Mouse (Mus musculus): ENCODE measurements around the gene Clec16a. TPM values are rescaled to one million over a fixed set of nuclear protein-coding genes. Genes with fewer than 3 reads are reported as not detected.
A peak's percentile ranks its signal among the peaks of the same experiment; 100 is the strongest.

The Clec16a gene
- polyA plus RNA-seq, 1 experiment from 2014 or later, result 32.5 TPM

DNA sequence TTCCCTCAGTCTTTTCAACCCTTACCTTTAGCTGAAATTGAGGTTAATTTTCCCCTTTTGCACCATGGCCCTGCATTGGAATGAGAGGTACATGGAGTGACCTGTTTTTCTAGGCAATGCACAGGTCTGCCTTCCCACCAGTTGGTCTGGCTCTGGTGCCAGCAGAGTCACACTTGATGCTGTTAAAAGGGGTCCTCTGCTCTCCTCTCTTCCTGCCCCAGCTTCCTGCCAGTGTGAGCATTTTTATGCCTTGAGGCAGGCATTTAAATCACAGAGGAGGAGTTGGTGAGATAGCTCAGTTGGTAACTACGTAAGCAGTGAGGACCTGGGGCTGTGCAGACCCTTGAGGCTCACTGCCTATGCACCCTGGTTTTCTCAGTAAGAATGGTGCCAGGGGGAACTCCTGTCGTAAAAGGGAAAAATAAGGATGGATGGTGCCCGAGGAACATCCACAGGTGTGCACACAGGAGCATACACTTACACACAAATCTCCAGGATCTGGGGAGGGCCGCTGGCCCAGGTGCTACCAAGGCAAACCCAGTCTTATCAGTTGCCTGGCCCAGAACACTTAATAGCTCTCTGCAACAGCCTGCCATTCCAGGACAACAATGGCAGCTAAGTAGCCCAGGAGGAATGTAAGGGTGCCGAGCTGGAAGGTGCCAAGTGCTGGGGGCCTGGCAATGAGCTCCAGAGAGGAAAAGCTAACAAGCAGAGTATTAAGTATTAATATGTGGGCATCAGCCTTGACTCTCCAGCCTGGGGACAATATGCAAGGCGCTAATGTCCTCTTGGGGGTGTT lies 152.9 kb downstream of the Clec16a start:
- peaks cover 12 to 20% of the 10 kb centered on the region in 2 experiments for H3K4me1 ChIP-seq (ENCODE audit: control insufficient read depth in 2 of 2, insufficient read depth in 2 of 2, low read length in 2 of 2)
- no peaks in the 10 kb centered on the region for H3K36me3 ChIP-seq (ENCODE audit: control insufficient read depth, insufficient read depth, low read length)
- WGBS, result 62% methylated on average over 6 of the region's 6 CpGs
- no peak overlapping the region for H3K4me3 ChIP-seq (ENCODE audit: control insufficient read depth in 1 of 2, insufficient read depth in 1 of 2, low read depth in 1 of 2, low read length in 2 of 2)
- H3K27ac ChIP-seq (replicated peaks in 1 of 2; ENCODE audit: control insufficient read depth in 1 of 2, insufficient read depth in 1 of 2, low read depth in 2 of 2, low read length in 2 of 2), result no peak overlapping the region; a peak in 1 of 4 replicates
- H3K9ac ChIP-seq (ENCODE audit: low read length), result no peak overlapping the region
- no peaks in the 10 kb centered on the region for H3K9me3 ChIP-seq (ENCODE audit: control insufficient read depth, low read length)
- ATAC-seq (ENCODE audit: insufficient number of reproducible peaks, insufficient read depth, low FRiP score, low read depth), result 0 out of 2 replicates have a peak, but pooled peaks have one; percentile 10
- H3K27me3 ChIP-seq (ENCODE audit: control insufficient read depth, insufficient read depth, low read length), result no peaks in the 10 kb centered on the region
- no peak overlapping the region for H3K4me2 ChIP-seq (ENCODE audit: low read length)

DNA sequence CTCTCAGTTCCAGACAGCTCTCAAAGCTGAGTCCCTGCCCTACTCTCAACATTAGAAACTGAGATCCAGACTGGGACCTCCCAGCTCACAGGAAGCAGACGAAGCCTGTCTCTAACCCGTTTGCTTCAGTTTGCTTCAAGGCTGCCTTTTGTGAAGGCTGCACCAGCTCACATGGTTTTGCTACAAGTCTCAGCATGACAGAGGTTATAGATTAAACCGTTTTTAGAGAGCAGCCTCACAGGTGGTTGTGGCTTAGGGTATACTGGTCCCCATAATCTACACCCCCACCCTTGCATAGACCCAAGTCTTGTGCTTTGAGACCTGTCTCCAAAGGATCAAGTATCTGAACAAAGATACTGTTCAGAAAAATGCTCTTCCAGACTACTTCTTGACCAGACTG lies 154.2 kb downstream of the Clec16a start:
- H3K4me3 ChIP-seq (ENCODE audit: control insufficient read depth in 1 of 2, insufficient read depth in 1 of 2, low read depth in 1 of 2, low read length in 2 of 2), result no peak overlapping the region
- H3K36me3 ChIP-seq (ENCODE audit: control insufficient read depth, insufficient read depth, low read length), result no peaks in the 10 kb centered on the region
- H3K4me2 ChIP-seq (ENCODE audit: low read length), result no peak overlapping the region
- H3K27ac ChIP-seq (replicated peaks in 1 of 2; ENCODE audit: control insufficient read depth in 1 of 2, insufficient read depth in 1 of 2, low read depth in 2 of 2, low read length in 2 of 2), result no peak overlapping the region
- WGBS, result 79% methylated on average over 3 of the region's 3 CpGs
- H3K9ac ChIP-seq (ENCODE audit: low read length), result no peak overlapping the region
- no peaks in the 10 kb centered on the region for H3K27me3 ChIP-seq (ENCODE audit: control insufficient read depth, insufficient read depth, low read length)
- peaks cover 16 to 25% of the 10 kb centered on the region in 2 experiments for H3K4me1 ChIP-seq (ENCODE audit: control insufficient read depth in 2 of 2, insufficient read depth in 2 of 2, low read length in 2 of 2)
- H3K9me3 ChIP-seq (ENCODE audit: control insufficient read depth, low read length), result no peaks in the 10 kb centered on the region
- no peak for ATAC-seq (ENCODE audit: insufficient number of reproducible peaks, insufficient read depth, low FRiP score, low read depth)

DNA sequence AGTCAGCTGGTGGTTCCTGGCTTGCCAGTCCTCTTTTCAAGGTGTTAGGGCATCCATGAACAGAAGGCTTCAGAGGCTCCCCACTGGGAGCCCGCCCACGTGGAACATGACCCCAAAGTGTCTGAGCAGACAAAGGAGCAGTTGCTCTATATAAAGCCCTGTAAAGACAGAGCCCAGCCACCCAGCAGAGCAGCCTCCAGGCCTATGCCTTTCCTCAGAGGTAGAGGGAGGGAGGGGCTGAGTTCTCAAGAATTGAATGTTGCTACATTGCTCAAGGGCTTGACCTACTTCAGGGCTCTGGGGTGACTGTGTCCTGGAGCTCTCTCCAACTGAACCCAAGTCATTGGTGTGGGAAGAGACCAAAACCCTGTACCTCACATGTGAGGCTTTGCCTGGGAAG lies 155.0 kb downstream of the Clec16a start:
- H3K36me3 ChIP-seq (ENCODE audit: control insufficient read depth, insufficient read depth, low read length), result no peaks in the 10 kb centered on the region
- H3K4me1 ChIP-seq (ENCODE audit: control insufficient read depth in 2 of 2, insufficient read depth in 2 of 2, low read length in 2 of 2), result peaks cover 17 to 25% of the 10 kb centered on the region in 2 experiments
- no peak overlapping the region for H3K4me3 ChIP-seq (ENCODE audit: control insufficient read depth in 1 of 2, insufficient read depth in 1 of 2, low read depth in 1 of 2, low read length in 2 of 2)
- no peak overlapping the region for H3K9ac ChIP-seq (ENCODE audit: low read length)
- no peak overlapping the region for H3K4me2 ChIP-seq (ENCODE audit: low read length)
- ATAC-seq (ENCODE audit: insufficient number of reproducible peaks, insufficient read depth, low FRiP score, low read depth), result no peak
- 64% methylated on average over 2 of the region's 2 CpGs for WGBS
- no peak overlapping the region for H3K27ac ChIP-seq (replicated peaks in 1 of 2; ENCODE audit: control insufficient read depth in 1 of 2, insufficient read depth in 1 of 2, low read depth in 2 of 2, low read length in 2 of 2)
- no peaks in the 10 kb centered on the region for H3K9me3 ChIP-seq (ENCODE audit: control insufficient read depth, low read length)
- no peaks in the 10 kb centered on the region for H3K27me3 ChIP-seq (ENCODE audit: control insufficient read depth, insufficient read depth, low read length)

DNA sequence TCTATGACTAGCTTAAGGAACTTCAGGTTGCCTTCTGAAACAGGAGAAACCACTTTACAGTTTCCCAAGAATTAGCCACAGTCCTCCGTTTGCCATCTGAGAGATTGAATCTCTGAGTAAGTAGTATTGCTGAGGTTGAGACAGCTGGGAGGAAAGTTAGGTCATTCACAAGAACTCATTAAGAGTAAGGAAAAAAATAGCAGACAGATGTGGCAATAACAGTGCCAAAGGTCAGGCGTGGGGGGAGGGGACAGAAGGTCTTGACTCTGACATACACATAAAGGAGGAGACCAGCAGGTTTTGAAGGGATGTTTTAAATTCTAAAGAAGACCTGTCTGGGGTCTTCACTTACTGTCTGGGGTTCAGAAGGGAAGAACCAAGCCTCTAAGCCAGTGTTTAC lies 157.3 kb downstream of the Clec16a start:
- ATAC-seq (ENCODE audit: insufficient number of reproducible peaks, insufficient read depth, low FRiP score, low read depth), result no peak
- 89% methylated on average over 2 of the region's 2 CpGs for WGBS
- Histone ChIP-seq H3K27me3 (ENCODE audit: control insufficient read depth, insufficient read depth, low read length) (no peaks in the 10 kb centered on the region), H3K9me3 (ENCODE audit: control insufficient read depth, low read length) (no peaks in the 10 kb centered on the region), H3K27ac (replicated peaks in 1 of 2; ENCODE audit: control insufficient read depth in 1 of 2, insufficient read depth in 1 of 2, low read depth in 2 of 2, low read length in 2 of 2) (no peak overlapping the region), H3K4me3 (ENCODE audit: control insufficient read depth in 1 of 2, insufficient read depth in 1 of 2, low read depth in 1 of 2, low read length in 2 of 2) (no peak overlapping the region), H3K36me3 (ENCODE audit: control insufficient read depth, insufficient read depth, low read length) (no peaks in the 10 kb centered on the region), H3K4me1 (ENCODE audit: control insufficient read depth in 2 of 2, insufficient read depth in 2 of 2, low read length in 2 of 2) (peaks cover 17 to 23% of the 10 kb centered on the region in 2 experiments), H3K4me2 (ENCODE audit: low read length) (no peak overlapping the region), H3K9ac (ENCODE audit: low read length) (no peak overlapping the region)

DNA sequence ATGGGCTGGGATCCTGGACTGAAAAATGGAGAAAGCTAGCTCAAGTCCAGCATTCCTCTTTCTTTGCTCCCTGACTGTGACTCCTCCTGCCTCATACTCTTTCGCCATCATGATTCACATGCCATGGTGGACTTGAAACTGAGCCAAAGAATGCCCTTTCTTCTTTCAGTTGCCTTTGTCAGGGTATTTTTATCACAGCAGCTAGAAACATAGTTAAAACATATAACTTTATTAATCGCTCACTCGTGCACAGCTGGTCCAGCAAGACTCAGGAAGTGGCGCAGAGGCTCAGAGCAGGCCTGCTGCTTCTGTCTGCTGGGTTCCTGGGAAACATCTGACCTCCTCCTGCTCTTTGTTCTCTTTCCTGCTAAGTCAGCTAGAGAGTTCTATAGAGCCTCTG lies 158.8 kb downstream of the Clec16a start:
- no peak overlapping the region for H3K9ac ChIP-seq (ENCODE audit: low read length)
- H3K27ac ChIP-seq (replicated peaks in 1 of 2; ENCODE audit: control insufficient read depth in 1 of 2, insufficient read depth in 1 of 2, low read depth in 2 of 2, low read length in 2 of 2), result peak overlapping the region; percentile 22 to 38; a peak in 1 of 4 replicates
- H3K27me3 ChIP-seq (ENCODE audit: control insufficient read depth, insufficient read depth, low read length), result no peaks in the 10 kb centered on the region
- no peak overlapping the region for H3K4me3 ChIP-seq (ENCODE audit: control insufficient read depth in 1 of 2, insufficient read depth in 1 of 2, low read depth in 1 of 2, low read length in 2 of 2)
- ATAC-seq (ENCODE audit: insufficient number of reproducible peaks, insufficient read depth, low FRiP score, low read depth), result no peak
- peaks cover 10 to 11% of the 10 kb centered on the region in 2 experiments for H3K4me1 ChIP-seq (ENCODE audit: control insufficient read depth in 2 of 2, insufficient read depth in 2 of 2, low read length in 2 of 2)
- WGBS, result 48% methylated on average over 4 of the region's 4 CpGs
- H3K4me2 ChIP-seq (ENCODE audit: low read length), result no peak overlapping the region
- H3K36me3 ChIP-seq (ENCODE audit: control insufficient read depth, insufficient read depth, low read length), result no peaks in the 10 kb centered on the region
- no peaks in the 10 kb centered on the region for H3K9me3 ChIP-seq (ENCODE audit: control insufficient read depth, low read length)

DNA sequence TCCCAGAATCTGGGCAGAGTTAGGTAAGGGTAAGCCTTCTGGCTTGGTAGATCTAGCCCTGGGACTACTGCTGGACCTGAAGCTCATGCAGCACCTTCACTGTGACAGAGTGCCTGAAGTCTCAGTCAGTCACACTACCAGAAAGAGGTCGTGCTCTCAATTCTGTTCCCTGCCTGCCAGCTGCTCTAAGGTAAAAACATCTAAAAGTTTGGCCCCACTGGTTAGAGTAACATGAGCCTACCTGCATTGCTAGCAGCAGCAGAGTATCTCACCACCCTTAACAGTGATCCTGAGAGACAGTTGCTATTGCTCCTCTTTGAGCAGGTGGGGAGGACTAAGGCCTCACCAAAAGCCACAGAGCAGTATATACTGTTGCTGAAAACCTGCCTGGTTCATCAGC lies 160.3 kb downstream of the Clec16a start:
- Histone ChIP-seq H3K9ac (ENCODE audit: low read length) (no peak overlapping the region), H3K9me3 (ENCODE audit: control insufficient read depth, low read length) (no peaks in the 10 kb centered on the region), H3K36me3 (ENCODE audit: control insufficient read depth, insufficient read depth, low read length) (no peaks in the 10 kb centered on the region), H3K4me1 (ENCODE audit: control insufficient read depth in 2 of 2, insufficient read depth in 2 of 2, low read length in 2 of 2) (peaks cover 10 to 11% of the 10 kb centered on the region in 2 experiments), H3K27ac (replicated peaks in 1 of 2; ENCODE audit: control insufficient read depth in 1 of 2, insufficient read depth in 1 of 2, low read depth in 2 of 2, low read length in 2 of 2) (no peak overlapping the region), H3K27me3 (ENCODE audit: control insufficient read depth, insufficient read depth, low read length) (no peaks in the 10 kb centered on the region), H3K4me3 (ENCODE audit: control insufficient read depth in 1 of 2, insufficient read depth in 1 of 2, low read depth in 1 of 2, low read length in 2 of 2) (no peak overlapping the region), H3K4me2 (ENCODE audit: low read length) (no peak overlapping the region)
- no peak for ATAC-seq (ENCODE audit: insufficient number of reproducible peaks, insufficient read depth, low FRiP score, low read depth)
- WGBS, result 79% methylated on average over 1 of the region's 1 CpGs

DNA sequence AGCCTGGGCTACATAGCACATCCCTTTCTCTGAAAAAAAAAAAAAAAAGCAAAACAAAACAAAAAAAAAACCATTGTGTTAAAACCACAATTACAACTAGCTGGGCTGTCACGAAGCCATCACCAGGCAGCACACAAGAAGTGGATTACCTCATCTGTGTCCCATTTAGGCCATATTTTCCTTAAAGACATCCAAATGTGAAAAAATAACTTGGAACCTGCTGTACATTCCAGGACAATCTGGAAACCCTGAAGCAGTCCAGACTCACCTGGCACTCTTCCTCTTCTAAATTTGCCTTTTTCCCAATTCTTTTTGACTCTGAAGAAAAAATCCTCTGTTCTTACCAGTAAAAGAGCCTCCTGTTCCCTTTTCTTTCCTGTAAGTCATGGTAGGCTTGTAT lies 166.4 kb downstream of the Clec16a start:
- H3K4me1 ChIP-seq (ENCODE audit: control insufficient read depth in 2 of 2, insufficient read depth in 2 of 2, low read length in 2 of 2), result peaks cover 0 to 3% of the 10 kb centered on the region in 2 experiments; a peak in 1 of 4 replicates
- H3K4me2 ChIP-seq (ENCODE audit: low read length), result no peak overlapping the region
- H3K36me3 ChIP-seq (ENCODE audit: control insufficient read depth, insufficient read depth, low read length), result no peaks in the 10 kb centered on the region
- H3K9ac ChIP-seq (ENCODE audit: low read length), result no peak overlapping the region
- H3K4me3 ChIP-seq (ENCODE audit: control insufficient read depth in 1 of 2, insufficient read depth in 1 of 2, low read depth in 1 of 2, low read length in 2 of 2), result no peak overlapping the region
- H3K27me3 ChIP-seq (ENCODE audit: control insufficient read depth, insufficient read depth, low read length), result no peaks in the 10 kb centered on the region
- 83% methylated on average over 1 of the region's 1 CpGs for WGBS
- no peaks in the 10 kb centered on the region for H3K9me3 ChIP-seq (ENCODE audit: control insufficient read depth, low read length)
- no peak for ATAC-seq (ENCODE audit: insufficient number of reproducible peaks, insufficient read depth, low FRiP score, low read depth)
- H3K27ac ChIP-seq (replicated peaks in 1 of 2; ENCODE audit: control insufficient read depth in 1 of 2, insufficient read depth in 1 of 2, low read depth in 2 of 2, low read length in 2 of 2), result no peak overlapping the region

DNA sequence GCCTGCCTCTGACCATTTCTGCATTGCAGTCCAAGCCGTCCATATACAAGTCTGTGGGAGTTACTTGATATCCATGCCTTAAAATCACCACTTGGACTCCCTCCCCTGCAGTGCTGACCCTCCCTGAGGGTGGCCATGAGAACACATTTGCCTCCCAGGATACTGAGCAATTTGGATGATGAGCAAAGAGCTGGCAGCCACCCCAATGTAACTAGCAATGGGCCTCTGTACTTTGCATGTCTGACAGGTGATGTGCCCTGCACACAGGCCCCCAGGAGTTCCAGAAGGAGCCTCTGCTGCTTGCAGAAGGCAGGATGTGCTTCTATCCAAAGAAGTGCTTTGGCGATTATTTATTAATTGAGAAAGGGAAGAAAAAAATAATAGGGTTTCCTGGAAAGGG lies 167.9 kb downstream of the Clec16a start:
- Histone ChIP-seq H3K4me2 (ENCODE audit: low read length) (no peak overlapping the region), H3K4me3 (ENCODE audit: control insufficient read depth in 1 of 2, insufficient read depth in 1 of 2, low read depth in 1 of 2, low read length in 2 of 2) (no peak overlapping the region), H3K9me3 (ENCODE audit: control insufficient read depth, low read length) (no peaks in the 10 kb centered on the region), H3K36me3 (ENCODE audit: control insufficient read depth, insufficient read depth, low read length) (no peaks in the 10 kb centered on the region), H3K27me3 (ENCODE audit: control insufficient read depth, insufficient read depth, low read length) (no peaks in the 10 kb centered on the region), H3K4me1 (ENCODE audit: control insufficient read depth in 2 of 2, insufficient read depth in 2 of 2, low read length in 2 of 2) (peaks cover 0 to 3% of the 10 kb centered on the region in 2 experiments; a peak in 1 of 4 replicates), H3K27ac (replicated peaks in 1 of 2; ENCODE audit: control insufficient read depth in 1 of 2, insufficient read depth in 1 of 2, low read depth in 2 of 2, low read length in 2 of 2) (no peak overlapping the region), H3K9ac (ENCODE audit: low read length) (no peak overlapping the region)
- ATAC-seq (ENCODE audit: insufficient number of reproducible peaks, insufficient read depth, low FRiP score, low read depth), result no peak
- WGBS, result 72% methylated on average over 2 of the region's 2 CpGs
